Mouse (Mus musculus) neural tube, embryonic 14.5 days (tissue): ENCODE measurements around the gene Slc4a4. TPM values are rescaled to one million over a fixed set of nuclear protein-coding genes. Genes with fewer than 3 reads are reported as not detected.

ENCODE experiments used
- ATAC-seq: fragments of 200-750 bp; cut with Nextera tagmentation; 2 replicates; pipeline ENCODE4 v1.8.0; 2017; ENCODE audit warnings: low read depth, mild to moderate bottlenecking, moderate TSS enrichment, moderate library complexity
- H3K27ac ChIP-seq: fragments of 300-500 bp; sonication (generic); 2 replicates; pipeline ENCODE4 v1.5.1; 2014; ENCODE audit warnings: low read depth, mild to moderate bottlenecking, control low read depth, low read length, moderate library complexity, mixed read lengths
- H3K27me3 ChIP-seq: fragments of 300-500 bp; sonication (generic); 2 replicates; pipeline ENCODE4 v1.6.1; 2014; ENCODE audit warnings: low read length; ENCODE audit not compliant: control insufficient read depth, insufficient read depth
- H3K36me3 ChIP-seq: fragments of 300-500 bp; sonication (generic); 2 replicates; pipeline ENCODE4 v1.6.1; 2014; ENCODE audit warnings: low read length, mixed read lengths; ENCODE audit not compliant: control insufficient read depth, insufficient read depth
- H3K4me1 ChIP-seq: fragments of 300-500 bp; sonication (generic); 2 replicates; pipeline ENCODE4 v1.6.1; 2014; ENCODE audit warnings: low read length; ENCODE audit not compliant: control insufficient read depth, insufficient read depth
- H3K4me2 ChIP-seq: fragments of 300-500 bp; sonication (generic); 2 replicates; pipeline ENCODE4 v1.6.1; 2014; ENCODE audit warnings: mild to moderate bottlenecking, low read depth, low read length, control low read depth
- H3K4me3 ChIP-seq: fragments of 300-500 bp; sonication (generic); 2 replicates; pipeline ENCODE4 v1.5.1; 2014; ENCODE audit warnings: low read depth, low read length, control low read depth, mixed read lengths
- H3K9ac ChIP-seq: fragments of 300-500 bp; sonication (generic); replicated peaks from 2 replicates; pipeline ENCODE4 v1.6.1; 2014; ENCODE audit warnings: low read depth, mild to moderate bottlenecking, control low read depth, low read length, mixed read lengths
- H3K9me3 ChIP-seq: fragments of 300-500 bp; sonication (generic); 2 replicates; pipeline ENCODE4 v1.6.1; 2016; ENCODE audit warnings: low read length; ENCODE audit not compliant: control insufficient read depth
- WGBS: fragments of 180-500 bp; shearing (Covaris S2); extraction: QIAGEN DNeasy Blood & Tissue Kit; methylation state at CpG from one replicate; pipeline ENCODE4 v1.1.7; 2014; 5-methylcytosine and 5-hydroxymethylcytosine counted together
- polyA plus RNA-seq: library from polyadenylated mRNA; unstranded; fragments of >200 nt; fragmentation: Nextera tagmentation; extraction: Ambion mirVana; gene quantifications from 2 replicates; pipeline ENCODE4 v1.2.1, GENCODE M21; 2014

Gene Slc4a4
- polyA plus RNA-seq, 1 experiment from 2014 or later: 15.8 TPM

GRCm38 (mm10) chr5:89055656-89056055, 169.0 kb downstream of the Slc4a4 start:
- Histone ChIP-seq H3K27ac (no peak overlapping the region), H3K9ac (no peak overlapping the region), H3K27me3 (no peaks in the 10 kb centered on the region), H3K4me3 (no peak overlapping the region), H3K4me2 (no peak overlapping the region), H3K4me1 (no peaks in the 10 kb centered on the region), H3K9me3 (no peaks in the 10 kb centered on the region), H3K36me3 (no peaks in the 10 kb centered on the region)
- no peak for ATAC-seq
- WGBS: 78% methylated on average over 3 of the region's 3 CpGs

DNA sequence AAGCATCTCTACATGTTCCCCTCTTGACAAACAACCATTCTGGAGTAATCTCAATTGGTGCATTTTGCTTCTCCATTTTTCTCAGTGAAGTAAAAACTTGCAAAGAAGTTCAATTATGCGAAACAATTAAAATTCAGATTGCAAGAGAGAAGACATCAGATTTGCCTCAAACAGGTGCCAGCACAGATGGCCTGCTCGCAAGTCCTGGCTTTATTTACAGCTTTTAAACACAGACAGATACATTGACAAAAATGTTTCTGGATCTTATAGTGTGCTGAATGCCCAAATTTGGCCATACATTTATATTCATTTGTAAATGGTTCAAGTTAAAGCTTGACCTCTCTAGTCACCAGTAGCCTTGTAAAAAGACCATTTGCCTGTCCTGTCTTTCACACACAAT, 169.8 kb downstream of the Slc4a4 start:
- ATAC-seq: no peak

DNA sequence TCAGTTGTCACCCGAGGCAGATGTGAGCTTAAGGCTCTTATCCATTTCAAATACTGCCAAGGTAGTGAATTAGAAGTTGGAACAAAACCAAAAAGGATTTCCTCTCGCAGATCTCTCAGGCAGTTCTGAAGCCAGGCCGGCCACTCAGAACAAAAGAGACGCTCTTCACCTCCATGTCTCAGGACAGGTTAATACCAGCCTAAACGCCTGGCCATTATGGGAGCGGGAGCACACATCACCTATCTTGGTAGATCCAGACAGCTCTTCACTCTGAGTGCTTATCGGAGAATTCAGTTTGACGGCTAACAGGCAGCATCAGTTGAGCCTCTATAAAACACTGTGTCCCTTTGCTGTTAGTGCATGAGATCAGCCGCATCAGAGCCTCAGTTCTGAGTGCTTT, 174.5 kb downstream of the Slc4a4 start:
- H3K4me3 ChIP-seq: no peak overlapping the region
- H3K27me3 ChIP-seq: no peaks in the 10 kb centered on the region
- no peaks in the 10 kb centered on the region for H3K4me1 ChIP-seq
- no peaks in the 10 kb centered on the region for H3K36me3 ChIP-seq
- no peak overlapping the region for H3K4me2 ChIP-seq
- no peak overlapping the region for H3K9ac ChIP-seq
- no peak for ATAC-seq
- WGBS: 88% methylated on average over 9 of the region's 9 CpGs
- H3K9me3 ChIP-seq: no peaks in the 10 kb centered on the region
- H3K27ac ChIP-seq: no peak overlapping the region

More for the DNA sequence above, 169.8 kb downstream of the Slc4a4 start:
- no peaks in the 10 kb centered on the region for H3K4me1 ChIP-seq
- no peak overlapping the region for H3K9ac ChIP-seq
- no peak overlapping the region for H3K27ac ChIP-seq
- H3K36me3 ChIP-seq: no peaks in the 10 kb centered on the region
- no peak overlapping the region for H3K4me2 ChIP-seq
- H3K9me3 ChIP-seq: no peaks in the 10 kb centered on the region
- WGBS: 86% methylated on average over 2 of the region's 2 CpGs
- H3K27me3 ChIP-seq: no peaks in the 10 kb centered on the region
- no peak overlapping the region for H3K4me3 ChIP-seq

GRCm38 (mm10) chr5:89062286-89062685, 175.7 kb downstream of the Slc4a4 start:
- H3K36me3 ChIP-seq: no peaks in the 10 kb centered on the region
- no peaks in the 10 kb centered on the region for H3K9me3 ChIP-seq
- H3K4me3 ChIP-seq: no peak overlapping the region
- no peak for ATAC-seq
- WGBS: 85% methylated on average over 5 of the region's 5 CpGs
- no peak overlapping the region for H3K27ac ChIP-seq
- H3K4me2 ChIP-seq: no peak overlapping the region
- no peaks in the 10 kb centered on the region for H3K4me1 ChIP-seq
- no peaks in the 10 kb centered on the region for H3K27me3 ChIP-seq
- no peak overlapping the region for H3K9ac ChIP-seq

DNA sequence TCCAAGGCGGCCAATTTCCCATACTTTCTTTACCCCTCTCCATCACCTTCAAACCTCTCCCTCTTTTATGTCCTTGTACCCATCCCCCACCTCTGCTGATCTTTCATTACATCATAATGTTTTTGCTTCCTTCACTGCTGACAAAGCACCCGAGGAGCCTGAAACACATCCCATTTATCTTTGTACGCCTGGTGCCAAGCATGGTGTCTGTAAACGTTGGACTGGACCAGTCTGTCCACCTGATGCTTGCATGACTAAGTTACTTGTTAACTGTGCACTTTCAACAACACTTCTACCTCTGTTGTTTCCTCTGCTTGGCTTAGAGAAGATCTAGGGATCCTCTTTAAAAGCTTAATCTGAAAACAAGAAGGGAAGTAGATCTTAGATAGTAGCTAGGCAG, 180.5 kb downstream of the Slc4a4 start:
- 77% methylated on average over 4 of the region's 4 CpGs for WGBS

DNA sequence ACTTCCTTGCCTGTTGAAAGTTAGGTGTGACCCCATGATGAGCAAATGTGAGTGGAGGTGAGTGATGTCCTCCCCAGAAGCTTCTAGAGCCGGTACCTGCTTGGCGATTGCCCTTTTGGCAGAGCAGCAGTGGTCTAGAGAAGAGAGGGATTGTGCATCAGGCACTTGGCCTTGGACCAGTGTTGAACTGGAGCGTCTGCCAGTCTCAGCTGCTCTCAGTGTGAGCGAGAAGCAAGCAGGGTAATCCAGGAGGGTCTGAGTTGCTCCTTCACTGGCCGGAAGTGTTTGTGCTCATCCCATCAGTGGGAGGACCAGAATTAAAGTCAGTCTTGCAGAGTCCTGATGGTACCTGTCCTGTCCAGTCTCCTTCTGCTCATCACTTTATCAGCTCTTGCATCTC, 181.5 kb downstream of the Slc4a4 start:
- H3K9ac ChIP-seq: no peak overlapping the region
- no peaks in the 10 kb centered on the region for H3K36me3 ChIP-seq
- no peaks in the 10 kb centered on the region for H3K4me1 ChIP-seq
- no peak overlapping the region for H3K4me3 ChIP-seq
- H3K9me3 ChIP-seq: no peaks in the 10 kb centered on the region
- no peak overlapping the region for H3K4me2 ChIP-seq
- 99% methylated on average over 5 of the region's 5 CpGs for whole genome bisulfite sequencing
- ATAC-seq: no peak
- H3K27ac ChIP-seq: no peak overlapping the region
- no peaks in the 10 kb centered on the region for H3K27me3 ChIP-seq

More for the DNA sequence above, 180.5 kb downstream of the Slc4a4 start:
- no peak overlapping the region for H3K4me3 ChIP-seq
- no peaks in the 10 kb centered on the region for H3K36me3 ChIP-seq
- no peak overlapping the region for H3K4me2 ChIP-seq
- no peak overlapping the region for H3K9ac ChIP-seq
- H3K27ac ChIP-seq: no peak overlapping the region
- no peaks in the 10 kb centered on the region for H3K4me1 ChIP-seq
- H3K27me3 ChIP-seq: no peaks in the 10 kb centered on the region
- no peak for ATAC-seq
- no peaks in the 10 kb centered on the region for H3K9me3 ChIP-seq

DNA sequence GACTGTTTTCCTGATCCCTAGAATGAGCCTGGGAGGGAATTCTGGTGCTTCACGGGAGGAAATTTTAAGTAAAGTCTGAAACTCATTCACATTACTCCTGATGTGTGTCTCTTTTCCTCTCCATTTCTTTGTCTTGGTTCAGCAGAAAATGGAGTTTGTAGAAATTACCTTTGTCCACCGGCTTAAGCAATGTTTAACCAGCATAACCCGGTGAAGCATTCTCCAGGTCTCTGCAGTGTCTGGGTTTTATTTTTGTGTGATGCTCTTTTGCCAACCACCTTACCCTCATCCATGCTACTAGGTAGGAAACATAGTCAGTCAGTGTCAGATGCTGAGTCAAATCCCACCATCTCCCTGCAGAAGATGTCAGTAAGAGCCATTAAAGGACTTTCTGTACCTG, 183.4 kb downstream of the Slc4a4 start:
- Histone ChIP-seq H3K36me3 (no peaks in the 10 kb centered on the region), H3K27ac (no peak overlapping the region), H3K27me3 (no peaks in the 10 kb centered on the region), H3K9ac (no peak overlapping the region), H3K4me2 (no peak overlapping the region), H3K4me3 (no peak overlapping the region), H3K9me3 (no peaks in the 10 kb centered on the region), H3K4me1 (no peaks in the 10 kb centered on the region)
- 90% methylated on average over 3 of the region's 3 CpGs for WGBS
- ATAC-seq: no peak

- H3K4me1 ChIP-seq: no peaks in the 10 kb centered on the region
- no peak overlapping the region for H3K4me3 ChIP-seq
- H3K36me3 ChIP-seq: no peaks in the 10 kb centered on the region
- no peaks in the 10 kb centered on the region for H3K27me3 ChIP-seq
- ATAC-seq: no peak
- no peak overlapping the region for H3K4me2 ChIP-seq
- 91% methylated on average over 4 of the region's 4 CpGs for WGBS
- no peak overlapping the region for H3K27ac ChIP-seq
- no peaks in the 10 kb centered on the region for H3K9me3 ChIP-seq
- H3K9ac ChIP-seq: no peak overlapping the region
Observed at GRCm38 (mm10) chr5:89071957-89072356, 185.3 kb downstream of the Slc4a4 start.

DNA sequence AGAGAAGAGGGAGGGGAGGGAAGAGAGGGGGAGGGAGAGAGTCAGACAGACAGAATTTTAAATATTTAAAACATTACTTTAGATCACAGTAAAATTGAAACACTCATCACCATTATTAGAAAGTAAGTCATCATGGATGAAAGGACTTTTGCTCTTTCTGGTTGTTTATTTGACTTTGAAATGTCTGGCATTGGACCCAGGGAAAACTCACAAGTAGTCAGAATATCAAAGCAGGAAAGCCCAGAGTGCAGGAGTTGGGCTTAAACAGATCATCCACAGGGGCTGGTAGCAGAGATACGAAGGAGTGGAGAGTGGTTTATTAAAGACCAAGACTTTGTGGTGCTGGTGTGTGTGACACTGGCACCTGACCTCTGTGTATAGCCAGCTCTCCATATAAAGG, 191.1 kb downstream of the Slc4a4 start:
- Histone ChIP-seq H3K27me3 (no peaks in the 10 kb centered on the region), H3K27ac (no peak overlapping the region), H3K4me1 (no peaks in the 10 kb centered on the region), H3K9ac (no peak overlapping the region), H3K36me3 (no peaks in the 10 kb centered on the region), H3K4me2 (no peak overlapping the region), H3K9me3 (no peaks in the 10 kb centered on the region), H3K4me3 (no peak overlapping the region)
- no peak for ATAC-seq
- WGBS: 100% methylated on average over 1 of the region's 1 CpGs

DNA sequence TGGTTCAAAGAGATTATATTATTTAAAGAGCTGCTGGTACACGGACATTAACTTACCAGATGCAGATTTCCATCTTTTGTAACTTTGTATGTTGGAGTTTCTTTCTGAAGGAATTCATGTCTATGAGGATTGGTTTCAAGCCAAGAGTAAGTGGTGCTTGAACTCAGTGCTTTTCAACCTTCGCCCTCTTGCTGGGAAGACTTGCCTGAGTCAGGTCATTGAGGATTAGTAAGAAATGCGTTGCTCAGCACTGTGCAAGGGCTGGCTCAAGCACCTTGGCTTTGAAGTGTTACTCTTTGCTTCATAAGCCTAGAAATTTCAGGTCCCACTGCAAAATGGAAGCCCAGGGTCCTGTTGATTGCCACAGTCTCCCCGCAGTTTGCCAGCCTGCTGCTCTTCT, 196.9 kb downstream of the Slc4a4 start:
- H3K9ac ChIP-seq: no peak overlapping the region
- WGBS: 93% methylated on average over 4 of the region's 4 CpGs

More for the DNA sequence above, 196.9 kb downstream of the Slc4a4 start:
- H3K4me2 ChIP-seq: no peak overlapping the region
- no peaks in the 10 kb centered on the region for H3K9me3 ChIP-seq
- no peaks in the 10 kb centered on the region for H3K4me1 ChIP-seq
- no peaks in the 10 kb centered on the region for H3K27me3 ChIP-seq
- H3K4me3 ChIP-seq: no peak overlapping the region
- ATAC-seq: no peak
- no peaks in the 10 kb centered on the region for H3K36me3 ChIP-seq
- H3K27ac ChIP-seq: no peak overlapping the region
